ENCODE assay signal across 1 mouse cellular context in the genomic region with DNA sequence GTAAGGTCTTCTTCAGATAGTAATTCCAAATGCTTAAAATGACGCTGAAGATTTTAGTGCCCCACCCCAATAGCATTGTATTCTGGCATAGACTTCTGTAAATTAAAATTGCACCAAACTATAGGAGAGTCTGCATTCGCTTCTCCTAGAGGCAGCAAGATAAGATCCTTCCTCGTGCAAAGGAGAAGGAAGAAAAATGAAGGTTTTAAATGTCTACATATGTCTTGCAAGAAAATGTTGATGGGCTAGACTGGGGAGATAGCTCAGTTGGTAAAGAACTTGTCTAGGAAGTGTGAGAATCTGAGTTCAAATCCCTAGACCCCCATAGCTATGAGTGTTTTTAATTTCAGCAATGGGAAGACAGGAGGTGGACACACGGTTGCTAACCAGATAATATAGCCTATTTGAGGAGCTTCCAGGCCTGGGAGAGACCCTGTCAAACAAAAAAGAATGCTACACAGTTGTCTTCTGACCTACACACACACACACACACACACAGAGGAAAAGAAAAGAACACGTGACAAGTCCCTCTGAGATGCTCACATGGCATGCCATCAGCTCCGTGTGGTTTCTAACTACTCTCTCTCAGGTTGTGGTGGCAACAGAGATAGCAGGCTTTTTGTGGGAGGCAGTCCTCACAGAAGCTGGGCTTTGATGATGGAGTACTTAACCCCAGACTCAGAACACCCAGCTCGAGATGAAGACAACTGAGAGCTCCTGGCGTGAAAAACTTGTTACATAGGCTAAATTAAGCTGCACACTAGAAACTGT.
TF ChIP-seq lines count a peak whose summit lies in the region.

No protein-coding gene starts in this region.

TF ChIP-seq in CH12.LX, 34 proteins besides CTCF, POLR2A, EP300 and RAD21:
- TF ChIP-seq USF2 (conservative IDR thresholded peaks at IDR 0.05; ENCODE audit: low read depth, low read length), result peak; percentile 61
- TF ChIP-seq SIN3A (IDR thresholded peaks at IDR 0.05; ENCODE audit: low read length), result no peak; the same call in 1 of the 2 replicates
- peak; percentile 80 for TF ChIP-seq BHLHE40 (IDR thresholded peaks at IDR 0.05; ENCODE audit: low read depth, low read length)
- peak; percentile 66 for TF ChIP-seq USF1 (IDR thresholded peaks at IDR 0.05; ENCODE audit: low read depth, low read length)
- peak; percentile 88 for TF ChIP-seq MAX (IDR thresholded peaks at IDR 0.05; ENCODE audit: low read length)
- TF ChIP-seq TBP (conservative IDR thresholded peaks at IDR 0.05; ENCODE audit: low read depth, low read length), result no peak
- peak; percentile 67 for TF ChIP-seq MYC (IDR thresholded peaks at IDR 0.05; ENCODE audit: low read depth, low read length)
- TF ChIP-seq MXI1 (IDR thresholded peaks at IDR 0.05; ENCODE audit: low read depth, low read length), result peak; percentile 71; the same call in 1 of the 2 replicates
- TF ChIP-seq MAZ (IDR thresholded peaks at IDR 0.05; ENCODE audit: low read depth, low read length), result no peak
